Mouse (Mus musculus) layer of hippocampus, adult 18-20 months (tissue): ENCODE measurements around the gene Selenos. TPM values are rescaled to one million over a fixed set of nuclear protein-coding genes. Genes with fewer than 3 reads are reported as not detected.
A peak's percentile ranks its signal among the peaks of the same experiment; 100 is the strongest.

Experiments used
- DNase-seq, 2 experiments: peaks; one replicate each; pipeline ENCODE4 v3.0.0; 2022; ENCODE audit warnings: low spot score in 2 of 2
- long read RNA-seq: library from polyadenylated mRNA; stranded (forward); transcript quantifications from one replicate; pipeline ENCODE4 v2.0.0, GENCODE M21; 2021
- total RNA-seq, 2 experiments: library from RNA; stranded (reverse); gene quantifications; 2 replicates each; pipeline ENCODE4 v1.2.3; 2021

Gene Selenos
- total RNA-seq: 10 to 100 TPM; 46.2 to 50.4 TPM
- long read RNA-seq, transcript Selenos-201 (6 exons, 1,191 nt): major isoform, 43 of 46 reads
- long read RNA-seq, partial matches to known transcripts: 3 of 46 reads
- long read RNA-seq, other reads (novel, unspliced or antisense): 0 of 46 reads

- peak; percentile 96 to 97 for DNase-seq
Observed at GRCm38 (mm10) chr7:66079364-66080230, at the start of gene Selenos. Gene Selenos, plus strand, starts transcription at chr7:66079649.

- no peak for DNase-seq
Observed at GRCm38 (mm10) chr7:66036809-66037208, 42.6 kb upstream of the Selenos start.

- DNase-seq: no peak
Observed at GRCm38 (mm10) chr7:66038261-66038660, 41.2 kb upstream of the Selenos start.

GRCm38 (mm10) chr7:66038730-66039129 is 40.7 kb upstream of the Selenos start:
- no peak for DNase-seq

GRCm38 (mm10) chr7:66040026-66040814 is 39.2 kb upstream of the Selenos start:
- no peak for DNase-seq

GRCm38 (mm10) chr7:66043552-66044459 is 35.6 kb upstream of the Selenos start, which contains the start of gene Gm45213:
Gene Gm45213, plus strand, starts transcription at chr7:66043602.
- DNase-seq: no peak

GRCm38 (mm10) chr7:66044617-66045016 is 34.8 kb upstream of the Selenos start:
- no peak for DNase-seq

- no peak for DNase-seq
Observed at GRCm38 (mm10) chr7:66046921-66047918, 32.2 kb upstream of the Selenos start.

GRCm38 (mm10) chr7:66047975-66048374 is 31.5 kb upstream of the Selenos start:
- DNase-seq: no peak

GRCm38 (mm10) chr7:66048446-66049230 is 30.8 kb upstream of the Selenos start:
- no peak for DNase-seq

GRCm38 (mm10) chr7:66053946-66054483 is 25.4 kb upstream of the Selenos start:
- no peak for DNase-seq

GRCm38 (mm10) chr7:66055356-66055755 is 24.1 kb upstream of the Selenos start:
- peak in 1 of 2 experiments; percentile 26 for DNase-seq

- no peak for DNase-seq
Observed at GRCm38 (mm10) chr7:66058703-66059102, 20.7 kb upstream of the Selenos start, which contains the start of gene Snrpa1. Gene Snrpa1, plus strand, starts transcription at chr7:66059003.

GRCm38 (mm10) chr7:66060066-66060956 is 19.1 kb upstream of the Selenos start:
- DNase-seq: peak; percentile 80 to 91

- DNase-seq: no peak
Observed at GRCm38 (mm10) chr7:66061057-66061456, 18.4 kb upstream of the Selenos start.

- DNase-seq: peak; percentile 21 to 67
Observed at GRCm38 (mm10) chr7:66076411-66076810, 3.0 kb upstream of the Selenos start.

GRCm38 (mm10) chr7:66080231-66080613 is 773 bp downstream of the Selenos start:
- DNase-seq: peak in 1 of 2 experiments; percentile 28
